Comparison of ENCODE assay signal across 10 mouse cellular contexts in genomic region chr15:9073684-9074083, GRCm38 (mm10). TPM values are rescaled to one million over a fixed set of nuclear protein-coding genes. Genes with fewer than 3 reads are reported as not detected.
DNase-seq lines count a peak whose midpoint lies in the region; ATAC-seq and TF ChIP-seq lines count a peak whose summit lies in the region.
"Had no signal": no experiment of that assay in that cellular context is flagged by ENCODE, and none has a peak within 500 bp of the region (broad histone marks: within the 10 kb centered on the region; RNA-seq: fewer than 3 reads in every experiment).

No protein-coding gene starts in this region.

- no peak overlapping the region for H3K4me3 ChIP-seq in forebrain, embryonic 12.5 days (replicated peaks)
- H3K4me3 ChIP-seq in forebrain, embryonic 14.5 days (ENCODE audit: low read depth, low read length): no peak overlapping the region
- peak overlapping the region; percentile 90 for H3K4me3 ChIP-seq in lung, embryonic 14.5 days (ENCODE audit: low read depth, low read length)
- H3K4me3 ChIP-seq in limb, embryonic 11.5 days (ENCODE audit: low read depth, low read length): no peak overlapping the region
- H3K4me3 ChIP-seq in neural tube, embryonic 15.5 days (replicated peaks): 0 out of 2 replicates have a peak overlapping the region, but pooled peaks have one; percentile 4

- no peaks in the 10 kb centered on the region for H3K27me3 ChIP-seq in forebrain, embryonic 12.5 days
- H3K27me3 ChIP-seq in forebrain, embryonic 14.5 days (replicated peaks; ENCODE audit: control insufficient read depth, insufficient read depth, low read length): no peaks in the 10 kb centered on the region
- no peaks in the 10 kb centered on the region for H3K27me3 ChIP-seq in lung, embryonic 14.5 days (ENCODE audit: insufficient read depth, low read length)
- H3K27me3 ChIP-seq in limb, embryonic 11.5 days (ENCODE audit: control insufficient read depth, insufficient read depth, low read length): no peaks in the 10 kb centered on the region
- no peaks in the 10 kb centered on the region for H3K27me3 ChIP-seq in neural tube, embryonic 15.5 days (replicated peaks)

- H3K27ac ChIP-seq in forebrain, embryonic 12.5 days: no peak overlapping the region
- H3K27ac ChIP-seq in forebrain, embryonic 14.5 days (ENCODE audit: low read depth, low read length): no peak overlapping the region
- 0 out of 2 replicates have a peak overlapping the region, but pooled peaks have one; percentile 22 for H3K27ac ChIP-seq in lung, embryonic 14.5 days (ENCODE audit: low read depth)
- no peak overlapping the region for H3K27ac ChIP-seq in limb, embryonic 11.5 days (replicated peaks; ENCODE audit: low read depth, low read length)
- H3K27ac ChIP-seq in neural tube, embryonic 15.5 days (replicated peaks): no peak overlapping the region

- H3K4me2 ChIP-seq in forebrain, embryonic 12.5 days: 0 out of 2 replicates have a peak overlapping the region, but pooled peaks have one; percentile 10
- H3K4me2 ChIP-seq in forebrain, embryonic 14.5 days (ENCODE audit: low read length): no peak overlapping the region; the same call in 1 of the 2 replicates
- H3K4me2 ChIP-seq in lung, embryonic 14.5 days: peak overlapping the region; percentile 79
- H3K4me2 ChIP-seq in limb, embryonic 11.5 days (ENCODE audit: low read depth, severe bottlenecking): peak overlapping the region; percentile 12; the same call in 1 of the 2 replicates
- H3K4me2 ChIP-seq in neural tube, embryonic 15.5 days: peak overlapping the region; percentile 84; the same call in 1 of the 2 replicates

- DNase-seq in forebrain, embryonic 14.5 days (ENCODE audit: low spot score): no peak
- DNase-seq in lung, embryonic 14.5 days: no peak
- DNase-seq in lung, postnatal 10 days: no peak
- DNase-seq in limb, embryonic 11.5 days (ENCODE audit: low spot score): no peak
- DNase-seq in gastrocnemius, postnatal 36 days: no peak
- DNase-seq in adrenal gland, adult 18-20 months (ENCODE audit: low spot score in 2 of 2): no peak
- DNase-seq: layer of hippocampus, adult 9-11 months; right cerebral cortex, postnatal 4 days had no signal

- H3K4me1 ChIP-seq in forebrain, embryonic 12.5 days: peaks cover 41% of the 10 kb centered on the region
- peaks cover 4% of the 10 kb centered on the region; the same call in 1 of the 2 replicates for H3K4me1 ChIP-seq in forebrain, embryonic 14.5 days (ENCODE audit: control insufficient read depth, insufficient read depth, low read length)
- peaks cover 22% of the 10 kb centered on the region for H3K4me1 ChIP-seq in lung, embryonic 14.5 days (ENCODE audit: insufficient read depth)
- H3K4me1 ChIP-seq in limb, embryonic 11.5 days (ENCODE audit: control insufficient read depth, insufficient read depth, low read length): no peaks in the 10 kb centered on the region; the same call in 1 of the 2 replicates
- peaks cover 44% of the 10 kb centered on the region for H3K4me1 ChIP-seq in neural tube, embryonic 15.5 days

- no peak for TF ChIP-seq CTCF in lung, embryonic 14.5 days (IDR thresholded peaks at IDR 0.05; ENCODE audit: low read depth)

- intact Hi-C loops in gastrocnemius, postnatal 36 days (cut with DNase I): no loop called here

- no peaks in the 10 kb centered on the region for H3K36me3 ChIP-seq in forebrain, embryonic 12.5 days (replicated peaks)
- no peaks in the 10 kb centered on the region for H3K36me3 ChIP-seq in forebrain, embryonic 14.5 days (ENCODE audit: control insufficient read depth, insufficient read depth, low read length)
- no peaks in the 10 kb centered on the region for H3K36me3 ChIP-seq in lung, embryonic 14.5 days (ENCODE audit: insufficient read depth)
- no peaks in the 10 kb centered on the region for H3K36me3 ChIP-seq in limb, embryonic 11.5 days (ENCODE audit: control insufficient read depth, insufficient read depth, low read length)
- no peaks in the 10 kb centered on the region for H3K36me3 ChIP-seq in neural tube, embryonic 15.5 days

- no peak overlapping the region for H3K9ac ChIP-seq in forebrain, embryonic 12.5 days
- H3K9ac ChIP-seq in forebrain, embryonic 14.5 days (ENCODE audit: low read length): no peak overlapping the region
- peak overlapping the region; percentile 92 for H3K9ac ChIP-seq in lung, embryonic 14.5 days
- H3K9ac ChIP-seq in limb, embryonic 11.5 days (ENCODE audit: low read length): no peak overlapping the region
- no peak overlapping the region for H3K9ac ChIP-seq in neural tube, embryonic 15.5 days (replicated peaks)

- WGBS in forebrain, embryonic 12.5 days: 76% methylated on average over 5 of the region's 5 CpGs
- WGBS in forebrain, embryonic 14.5 days: 76% methylated on average over 5 of the region's 5 CpGs
- WGBS in lung, embryonic 14.5 days: 69% methylated on average over 5 of the region's 5 CpGs
- 78% methylated on average over 5 of the region's 5 CpGs for WGBS in limb, embryonic 11.5 days
- WGBS in neural tube, embryonic 15.5 days: 78% methylated on average over 5 of the region's 5 CpGs

- no peak for ATAC-seq in forebrain, embryonic 12.5 days (ENCODE audit: low FRiP score)
- ATAC-seq in forebrain, embryonic 14.5 days: no peak
- ATAC-seq in lung, embryonic 14.5 days (ENCODE audit: insufficient read depth): no peak
- no peak for ATAC-seq in limb, embryonic 11.5 days (ENCODE audit: insufficient number of reproducible peaks, low FRiP score, low TSS enrichment, low read depth)
- no peak for ATAC-seq in neural tube, embryonic 15.5 days (ENCODE audit: low FRiP score)

- H3K9me3 ChIP-seq in forebrain, embryonic 12.5 days: no peaks in the 10 kb centered on the region
- no peaks in the 10 kb centered on the region for H3K9me3 ChIP-seq in forebrain, embryonic 14.5 days (replicated peaks; ENCODE audit: control insufficient read depth, low read length)
- H3K9me3 ChIP-seq in lung, embryonic 14.5 days (ENCODE audit: low read depth, low read length): no peaks in the 10 kb centered on the region
- no peaks in the 10 kb centered on the region for H3K9me3 ChIP-seq in limb, embryonic 11.5 days (ENCODE audit: control insufficient read depth, low read length)
- no peaks in the 10 kb centered on the region for H3K9me3 ChIP-seq in neural tube, embryonic 15.5 days (replicated peaks)

RNA-seq across cellular contexts. Expression of gene Nadk2, which starts 2.6 kb away (rescaled TPM):
- polyA plus RNA-seq in forebrain, embryonic 12.5 days (2016; fragmentation: Nextera tagmentation; extraction: Ambion mirVana): 32.0 and 34.9 TPM in 2 replicates
- polyA plus RNA-seq in forebrain, embryonic 14.5 days (2014; fragmentation: Nextera tagmentation; extraction: Ambion mirVana): 23.4 TPM in 2 replicates
- polyA plus RNA-seq in lung, embryonic 14.5 days (2014; fragmentation: Nextera tagmentation; extraction: Ambion mirVana): 38.6 and 42.1 TPM in 2 replicates
- 34.5 and 37.2 TPM in 2 replicates for polyA plus RNA-seq in limb, embryonic 11.5 days (2014; fragmentation: Nextera tagmentation; extraction: Ambion mirVana)
- polyA plus RNA-seq in neural tube, embryonic 15.5 days (2015; fragmentation: Nextera tagmentation; extraction: Ambion mirVana): 26.9 and 29.6 TPM in 2 replicates
- 10 to 100 TPM; 28.4 to 37.8 TPM for total RNA-seq in gastrocnemius, postnatal 36 days (2021)
- total RNA-seq in adrenal gland, adult 18-20 months (2021): 10 to 100 TPM; 47.1 to 75.0 TPM

Comparison
In these comparisons a context has a peak if more than half of its experiments do, and no peak if none do; other contexts are left out.
1. H3K4me3 ChIP-seq: peak in lung, embryonic 14.5 days (single experiment) and neural tube, embryonic 15.5 days (single experiment); none in forebrain, embryonic 12.5 days (single experiment), forebrain, embryonic 14.5 days (single experiment) and limb, embryonic 11.5 days (single experiment).